Mouse (Mus musculus) stomach, postnatal 0 days (tissue): ENCODE data around the gene Fgfr2.
"Not testable (repeated sequence)": the region's sequence is repeated elsewhere in the genome, so short reads cannot be mapped to it uniquely, and the experiment has no call there.

Experiments used
- CTCF ChIP-seq: IDR thresholded peaks from 2 replicates; pipeline ENCODE4 v1.5.1; 2016; ENCODE audit warnings: antibody characterized with exemption, low read depth, mild to moderate bottlenecking, moderate library complexity
- EP300 ChIP-seq: optimal IDR thresholded peaks from 2 replicates; pipeline ENCODE3; 2016; ENCODE audit warnings: antibody characterized with exemption

GRCm38 (mm10) chr7:132502445-132502844 is 620.7 kb downstream of the Fgfr2 start:
- not testable (repeated sequence) for TF ChIP-seq CTCF, EP300
